Mouse (Mus musculus): Measurements from ENCODE around the gene Cpa5.

Gene Cpa5

DNA sequence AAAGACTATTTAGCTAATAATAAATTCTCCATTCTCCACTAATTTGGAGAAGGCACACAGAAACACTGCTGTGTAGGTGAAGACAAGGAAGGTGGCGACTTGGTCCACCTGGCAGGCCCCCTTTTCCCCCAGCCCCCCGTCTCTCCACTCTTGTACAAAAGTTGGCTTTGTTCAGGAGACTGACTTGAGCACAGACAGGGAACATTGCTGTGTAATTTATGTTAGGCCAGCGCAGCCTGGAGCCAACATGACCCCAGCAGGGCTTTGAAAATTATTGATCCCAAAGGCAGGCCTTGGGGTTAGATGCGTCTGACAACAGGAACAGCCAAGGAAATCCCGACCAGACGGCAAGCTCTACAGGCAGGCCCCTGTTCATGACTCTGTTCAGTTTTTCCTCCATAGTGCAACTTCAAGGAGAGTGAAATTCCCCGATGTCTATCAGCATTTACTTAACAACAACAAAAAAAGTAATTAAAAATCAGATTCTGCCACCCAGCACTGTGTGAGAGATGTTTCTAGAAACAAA is 6.4 kb upstream of the Cpa5 start:
- no peak for DNase-seq

DNA sequence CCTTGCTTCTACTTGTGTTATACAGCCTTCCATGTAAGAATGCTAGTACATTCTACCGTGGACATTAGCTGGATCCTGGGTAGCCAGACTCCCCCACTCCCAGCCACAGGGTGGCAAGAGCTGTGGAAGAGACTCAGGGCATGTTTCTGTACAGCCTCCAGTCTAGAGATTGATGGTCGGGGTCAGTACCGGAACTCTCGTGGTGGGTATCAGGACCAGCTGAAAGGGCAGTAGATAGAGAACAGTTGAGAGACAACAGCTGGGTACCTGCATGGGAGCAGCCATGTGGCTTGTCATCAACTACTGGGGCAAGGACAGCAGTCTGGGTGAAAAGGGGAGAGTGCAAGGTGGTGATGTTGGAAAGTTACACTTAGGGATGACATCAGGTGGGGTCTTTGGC is 5.7 kb upstream of the Cpa5 start:
- DNase-seq, result no peak

DNA sequence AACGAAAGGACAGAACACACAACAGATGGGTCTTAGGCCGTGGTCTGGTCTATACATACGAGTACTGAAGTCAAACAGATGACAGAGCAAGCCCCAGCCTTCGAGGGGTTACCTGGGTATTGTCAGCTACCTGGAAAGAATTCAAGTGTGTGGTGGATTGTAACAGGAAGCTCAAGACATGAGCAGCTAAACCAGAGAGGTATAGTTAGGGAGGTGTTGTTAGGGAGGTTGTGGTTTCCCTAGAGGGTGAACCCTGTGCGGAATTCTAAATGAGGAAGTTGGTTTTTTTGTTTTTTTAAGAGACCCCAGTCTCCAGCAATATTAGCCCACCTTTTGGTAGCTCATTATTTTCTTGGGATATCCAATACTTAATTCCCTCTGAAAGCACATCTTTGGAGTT is 5.1 kb upstream of the Cpa5 start:
- no peak for DNase-seq

- DNase-seq, result no peak
Observed at GRCm38 (mm10) chr6:30611212-30611611, 402 bp downstream of the Cpa5 start.

- no peak for DNase-seq
Observed at GRCm38 (mm10) chr6:30614251-30614650, 3.4 kb downstream of the Cpa5 start.

DNA sequence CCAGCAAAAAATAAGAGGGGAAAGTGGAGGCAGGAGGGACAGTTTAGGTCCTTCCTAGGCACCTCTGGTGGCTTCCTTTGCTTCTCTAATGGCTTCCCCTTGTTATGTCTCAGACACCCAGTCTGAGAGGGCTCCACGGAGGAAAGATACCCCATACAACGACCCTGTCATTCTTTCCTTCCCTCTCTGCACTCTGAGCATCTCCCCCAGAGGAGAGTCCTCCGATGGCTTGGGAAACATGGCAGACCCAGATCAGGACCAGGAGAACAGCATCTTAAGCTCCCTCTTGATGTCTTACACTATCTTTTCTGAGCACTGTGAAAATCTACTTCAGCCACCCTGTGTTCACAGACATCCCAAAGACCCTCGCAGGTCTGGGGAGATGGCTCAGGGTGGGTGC is 4.9 kb downstream of the Cpa5 start:
- DNase-seq, result no peak

- no peak for DNase-seq
Observed at GRCm38 (mm10) chr6:30616491-30616941, 5.7 kb downstream of the Cpa5 start.

GRCm38 (mm10) chr6:30617020-30617958 is 6.5 kb downstream of the Cpa5 start:
- DNase-seq, result no peak

DNA sequence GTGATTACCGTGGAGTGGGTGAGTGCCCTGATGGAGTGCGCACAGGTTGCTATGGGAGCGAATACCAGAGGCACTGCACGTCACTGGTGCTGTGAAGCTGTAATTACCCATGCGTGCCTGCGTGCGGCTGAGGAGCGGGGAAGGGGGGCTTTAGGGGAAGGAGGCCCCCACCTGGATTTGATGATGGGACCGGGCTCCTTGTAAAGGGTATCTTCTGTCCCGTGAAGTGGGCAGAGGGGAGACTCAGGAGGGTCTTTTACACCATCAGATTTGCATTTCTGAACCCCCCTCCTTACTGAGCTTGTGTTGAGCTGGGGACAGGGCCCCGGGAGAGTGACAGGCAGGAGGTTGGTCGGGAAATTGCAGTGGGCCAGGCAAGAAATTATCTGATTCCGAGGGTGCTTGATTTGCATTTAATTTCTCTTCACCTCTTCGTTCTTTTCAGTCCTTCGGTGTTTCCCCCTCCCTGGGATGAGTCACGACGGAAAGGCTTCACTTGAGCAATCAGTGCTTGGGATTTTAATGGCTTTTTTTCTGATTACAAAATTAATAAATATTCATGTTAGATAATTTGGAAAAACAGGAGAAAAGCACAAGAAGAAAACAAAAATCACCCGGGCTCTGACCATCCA is 7.3 kb downstream of the Cpa5 start:
- DNase-seq, result no peak

DNA sequence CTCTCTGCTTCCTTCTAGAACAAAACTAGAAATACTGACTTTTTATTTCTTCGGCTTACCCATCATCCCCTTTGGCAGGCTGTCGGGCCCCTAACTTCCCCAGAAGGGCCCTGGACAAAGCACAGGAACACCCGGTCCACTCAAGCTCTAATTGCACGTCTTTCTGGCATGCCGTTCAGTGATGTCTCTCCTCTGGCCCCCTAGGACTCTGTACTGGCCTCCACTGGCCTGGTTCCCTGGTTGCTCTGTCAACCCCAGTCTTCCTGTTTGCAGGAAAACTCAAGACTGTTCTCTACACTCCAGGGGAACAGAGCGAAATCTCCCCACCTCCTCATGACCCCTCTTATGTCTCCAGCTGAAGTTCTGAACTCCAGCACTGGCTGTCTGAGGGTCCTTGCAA is 7.9 kb downstream of the Cpa5 start:
- no peak for DNase-seq

- DNase-seq, result no peak
Observed at GRCm38 (mm10) chr6:30619606-30620005, 8.8 kb downstream of the Cpa5 start.

DNA sequence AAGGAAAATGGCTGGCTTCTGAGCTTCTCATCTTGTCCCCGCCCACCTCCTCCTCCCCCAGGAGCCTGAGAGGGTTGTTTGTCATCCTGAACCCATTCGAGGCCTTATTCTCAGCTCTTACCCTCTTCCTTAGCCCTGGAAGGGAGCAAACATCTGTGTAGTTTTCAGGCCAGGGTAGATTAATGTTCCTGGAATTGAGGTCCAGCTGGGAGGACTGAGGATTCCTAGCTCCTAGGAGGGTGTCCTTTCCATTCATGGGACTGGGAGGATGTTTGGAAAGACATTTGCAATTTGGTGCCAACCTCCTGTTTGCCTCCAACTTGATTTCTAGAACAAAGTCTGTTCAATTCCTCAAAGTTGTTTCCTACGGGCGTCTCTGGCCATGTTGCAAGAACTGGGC is 9.8 kb downstream of the Cpa5 start:
- DNase-seq, result no peak

GRCm38 (mm10) chr6:30620994-30621393 is 10.2 kb downstream of the Cpa5 start:
- no peak for DNase-seq

GRCm38 (mm10) chr6:30621986-30622389 is 11.2 kb downstream of the Cpa5 start:
- no peak for DNase-seq

- DNase-seq, result no peak
Observed at GRCm38 (mm10) chr6:30624763-30625162, 14.0 kb downstream of the Cpa5 start.

- DNase-seq, result no peak
Observed at GRCm38 (mm10) chr6:30628152-30628551, 17.3 kb downstream of the Cpa5 start.

DNA sequence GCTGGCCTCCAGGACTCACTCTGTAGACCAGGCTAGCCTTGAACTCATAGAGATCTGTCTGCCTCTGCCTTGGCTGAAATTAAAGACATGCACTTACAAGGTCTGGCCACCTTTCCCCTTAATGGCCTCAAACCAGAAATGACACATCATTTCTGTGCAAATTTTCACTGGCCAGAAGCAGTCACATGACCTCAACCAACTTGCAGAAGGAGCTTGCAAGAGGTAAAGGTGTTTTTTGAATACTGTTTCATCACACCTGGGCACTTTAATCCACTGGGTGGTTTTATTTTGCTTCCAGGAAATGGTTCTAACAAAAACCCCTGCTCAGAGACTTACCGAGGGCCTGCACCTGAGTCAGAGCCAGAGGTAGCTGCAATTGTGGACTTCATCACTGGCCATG is 19.2 kb downstream of the Cpa5 start:
- no peak for DNase-seq

DNA sequence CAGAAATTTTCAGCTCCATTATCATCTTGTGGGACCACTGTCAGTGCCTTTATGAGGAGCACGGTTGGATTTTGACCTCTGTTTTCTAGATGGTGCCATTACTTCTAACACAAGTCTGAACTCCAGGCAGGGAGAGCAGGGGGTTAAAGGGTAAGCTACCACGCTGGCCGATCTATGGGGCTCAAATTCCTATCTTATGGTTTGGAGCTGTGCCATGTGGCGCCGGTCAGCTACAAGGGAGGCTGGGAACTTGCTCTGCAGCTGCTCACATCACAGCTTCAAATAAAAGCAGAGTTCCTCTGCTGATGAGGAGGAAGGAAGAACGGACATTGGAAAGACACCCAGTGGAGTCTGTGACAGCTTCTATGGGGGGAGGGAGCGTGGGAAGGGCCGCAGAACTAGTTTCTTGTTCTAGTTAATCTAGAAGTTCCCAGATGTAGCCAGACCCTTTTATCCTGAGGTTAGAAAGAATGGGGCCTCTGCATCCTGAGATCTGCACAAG is 24.6 kb downstream of the Cpa5 start:
- no peak for DNase-seq

DNA sequence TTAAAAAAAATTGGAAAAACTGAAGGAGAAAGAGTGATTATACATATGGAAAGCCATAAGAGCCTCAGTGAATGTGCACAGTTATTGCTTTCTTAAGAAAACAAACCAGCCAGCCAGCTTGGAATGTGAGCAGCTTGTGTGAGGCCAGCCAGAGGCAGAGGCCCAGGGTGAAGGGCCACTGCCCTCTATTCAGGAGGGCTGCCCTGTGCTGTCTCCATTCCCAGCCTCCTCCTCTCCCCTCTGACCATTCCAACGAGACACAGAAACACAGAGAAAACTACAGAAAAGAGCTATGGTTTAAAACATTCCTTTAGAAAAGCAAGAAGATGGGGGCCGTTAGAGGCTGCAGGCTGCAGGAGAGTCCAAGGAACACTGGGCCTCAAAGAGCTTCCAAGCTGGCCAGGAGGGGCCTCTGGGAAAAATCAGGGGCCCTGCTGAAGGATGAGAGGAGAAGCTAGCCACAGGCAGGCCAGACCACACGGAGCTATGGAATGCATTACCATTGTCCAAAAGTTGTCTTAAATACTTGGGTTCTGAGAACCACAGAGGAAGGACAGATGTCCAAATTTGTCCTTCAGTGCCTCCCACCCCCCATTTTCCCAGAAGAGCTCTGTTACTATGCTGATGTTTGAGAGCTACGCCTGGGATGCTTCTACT is 25.5 kb downstream of the Cpa5 start:
- DNase-seq, result no peak

- no peak for DNase-seq
Observed at GRCm38 (mm10) chr6:30638674-30639268, 28.0 kb downstream of the Cpa5 start, which contains the start of gene Cpa1. TSS of gene Cpa1 (plus strand) at chr6:30639218.

DNA sequence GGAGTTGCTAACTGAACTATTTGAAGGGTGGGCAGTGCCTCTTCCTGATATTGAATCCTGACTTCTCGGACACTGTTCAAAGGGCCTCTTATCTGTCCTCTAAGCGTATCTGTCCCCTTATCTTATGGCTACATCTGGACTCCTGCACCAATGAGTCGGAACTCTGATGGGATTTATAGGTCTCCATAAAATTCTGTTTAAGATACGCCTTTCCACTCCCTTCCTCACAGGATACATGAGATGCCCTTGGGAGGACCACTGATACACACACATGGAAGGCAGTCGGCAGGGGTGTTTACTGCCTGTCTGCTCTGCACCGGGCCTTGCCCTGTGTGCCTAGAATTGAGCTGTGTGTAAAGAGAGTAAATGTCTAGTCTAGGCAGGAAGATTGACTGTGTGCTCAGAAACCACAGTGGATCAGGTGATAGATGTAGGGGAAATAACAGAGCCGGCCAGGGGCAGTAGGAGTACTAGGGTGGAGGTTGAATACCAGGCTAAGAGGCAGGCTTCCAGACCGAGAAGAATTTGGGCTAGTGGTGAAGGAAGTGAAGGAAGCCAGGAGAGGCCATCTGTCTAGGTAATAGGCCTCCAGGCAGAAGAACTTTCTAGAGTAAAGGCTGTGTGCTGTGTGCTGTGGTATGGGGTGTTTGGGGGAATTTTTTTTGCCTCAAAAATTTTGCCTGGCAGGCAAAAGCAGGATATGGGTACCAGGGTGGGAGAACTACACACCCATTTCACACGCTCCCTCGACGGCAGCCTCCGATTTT is 33.1 kb downstream of the Cpa5 start:
- DNase-seq, result peak in 1 of 2 experiments; percentile 20

GRCm38 (mm10) chr6:30644462-30644861 is 33.7 kb downstream of the Cpa5 start:
- no peak for DNase-seq
